Comparison of ENCODE assay signal across 8 mouse cellular contexts in the genomic region with DNA sequence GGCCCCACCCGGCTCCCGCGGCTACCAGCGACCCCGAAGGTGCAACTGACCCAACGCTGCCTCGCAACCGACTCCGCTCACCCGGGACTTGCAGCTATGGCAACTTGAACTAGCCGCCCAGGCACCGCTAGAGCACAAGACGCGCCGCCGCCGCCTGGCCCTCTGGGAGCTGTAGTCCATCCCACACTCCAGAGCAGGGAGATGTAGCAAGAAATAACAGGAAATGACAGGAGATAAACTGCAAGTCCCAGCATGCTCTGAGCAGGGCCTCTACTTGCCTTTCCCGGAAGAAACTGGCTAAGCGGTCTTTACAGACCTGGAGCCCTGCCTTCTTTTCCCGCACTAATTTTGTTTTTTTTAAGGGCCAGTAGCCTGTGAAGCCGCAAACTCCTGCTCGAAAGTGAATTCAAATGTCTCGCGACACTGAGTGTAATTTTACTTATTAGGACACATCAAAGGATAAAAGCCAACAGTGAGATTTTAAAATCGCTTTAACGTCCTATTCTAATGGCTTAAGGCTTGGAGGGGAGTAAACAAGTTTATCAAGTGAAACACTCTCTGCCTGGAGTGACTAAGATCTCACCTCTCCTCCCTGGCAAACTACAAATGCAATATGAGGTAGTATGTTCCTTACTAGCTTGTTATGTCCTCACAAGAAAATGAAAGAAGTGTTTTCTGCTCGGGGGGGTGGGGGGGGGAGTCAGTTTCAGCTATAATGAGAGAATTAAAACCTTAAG. TPM values are rescaled to one million over a fixed set of nuclear protein-coding genes. Genes with fewer than 3 reads are reported as not detected.
DNase-seq lines count a peak whose midpoint lies in the region; ATAC-seq and TF ChIP-seq lines count a peak whose summit lies in the region.

A gene (minus strand): TSS at position 129 of the 737 bp plus-strand sequence.
A gene (plus strand): TSS at position 283 of the 737 bp plus-strand sequence.

- TF ChIP-seq POLR2A in bone marrow macrophage, adult 2 months (IDR thresholded peaks at IDR 0.05; ENCODE audit: borderline replicate concordance, low read depth, low read length): no peak
- peak; percentile 34 for TF ChIP-seq POLR2A in embryonic fibroblast, embryonic 13.5 days (IDR thresholded peaks at IDR 0.05; ENCODE audit: low read depth, low read length)

- H3K27ac ChIP-seq in bone marrow macrophage, adult 2 months (ENCODE audit: insufficient read depth, low read depth, low read length): peak within 1 kb of the TSS; percentile 17
- no peak within 1 kb of the TSS for H3K27ac ChIP-seq in embryonic fibroblast, embryonic 13.5 days (ENCODE audit: insufficient read depth, low read length)
- H3K27ac ChIP-seq in kidney, embryonic 14.5 days (ENCODE audit: low read depth, low read length): no peak within 1 kb of the TSS
- no peak within 1 kb of the TSS for H3K27ac ChIP-seq in limb, embryonic 15.5 days

- H3K4me1 ChIP-seq in bone marrow macrophage, adult 2 months (ENCODE audit: control insufficient read depth, insufficient read depth, low read length): peaks cover 6% of the 10 kb centered on the region; the same call in 1 of the 2 replicates
- H3K4me1 ChIP-seq in embryonic fibroblast, embryonic 13.5 days (ENCODE audit: control insufficient read depth, insufficient read depth, low read length): no peaks in the 10 kb centered on the region
- H3K4me1 ChIP-seq in kidney, embryonic 14.5 days (ENCODE audit: control insufficient read depth, insufficient read depth, low read length): no peaks in the 10 kb centered on the region
- H3K4me1 ChIP-seq in limb, embryonic 15.5 days: 0 out of 2 replicates have a peak, but pooled peaks cover 6% of the 10 kb centered on the region

- 2% methylated on average over 27 of the region's 27 CpGs for WGBS in kidney, embryonic 14.5 days
- WGBS in limb, embryonic 15.5 days: under 1% methylated on average over 27 of the region's 27 CpGs

- DNase-seq in A20 (ENCODE audit: low read depth, low spot score): peak; percentile 95
- DNase-seq in heart, adult 9 months (ENCODE audit: low spot score in 2 of 2): peak; percentile 94 to 95
- DNase-seq in monocyte, adult 2 months (ENCODE audit: low read depth in 1 of 2, low spot score in 2 of 2): peak; percentile 84 to 88
- peak; percentile 94 to 95 for DNase-seq in spleen, postnatal 36 days (ENCODE audit: low spot score in 2 of 2)

- no peaks in the 10 kb centered on the region for H3K27me3 ChIP-seq in kidney, embryonic 14.5 days (ENCODE audit: control insufficient read depth, insufficient read depth, low read length)
- H3K27me3 ChIP-seq in limb, embryonic 15.5 days: no peaks in the 10 kb centered on the region

- H3K4me3 ChIP-seq in bone marrow macrophage, adult 2 months (ENCODE audit: insufficient read depth, low read length): peak within 1 kb of the TSS; percentile 89
- peak within 1 kb of the TSS; percentile 66 for H3K4me3 ChIP-seq in embryonic fibroblast, embryonic 13.5 days (ENCODE audit: insufficient read depth, low read length)
- H3K4me3 ChIP-seq in kidney, embryonic 14.5 days (ENCODE audit: low read length): peak within 1 kb of the TSS; percentile 76
- H3K4me3 ChIP-seq in limb, embryonic 15.5 days: peak within 1 kb of the TSS; percentile 66

- peak within 1 kb of the TSS; percentile 58 for H3K4me2 ChIP-seq in kidney, embryonic 14.5 days (replicated peaks; ENCODE audit: low read depth, low read length)
- peak within 1 kb of the TSS; percentile 92 for H3K4me2 ChIP-seq in limb, embryonic 15.5 days

- H3K36me3 ChIP-seq in kidney, embryonic 14.5 days (ENCODE audit: control insufficient read depth, insufficient read depth, low read length): no peaks in the 10 kb centered on the region
- no peaks in the 10 kb centered on the region for H3K36me3 ChIP-seq in limb, embryonic 15.5 days

- TF ChIP-seq CTCF in bone marrow macrophage, adult 2 months (IDR thresholded peaks at IDR 0.05; ENCODE audit: low read depth, low read length): no peak
- TF ChIP-seq CTCF in embryonic fibroblast, embryonic 13.5 days (IDR thresholded peaks at IDR 0.05; ENCODE audit: borderline replicate concordance, insufficient read depth, low read length): no peak

- H3K9ac ChIP-seq in kidney, embryonic 14.5 days (ENCODE audit: low read depth, low read length): peak within 1 kb of the TSS; percentile 60
- peak within 1 kb of the TSS; percentile 50 for H3K9ac ChIP-seq in limb, embryonic 15.5 days

- no peaks in the 10 kb centered on the region for H3K9me3 ChIP-seq in kidney, embryonic 14.5 days (ENCODE audit: control insufficient read depth, low read length)
- no peaks in the 10 kb centered on the region for H3K9me3 ChIP-seq in limb, embryonic 15.5 days

- ATAC-seq in kidney, embryonic 14.5 days (ENCODE audit: low FRiP score, low TSS enrichment): peak; percentile 100
- ATAC-seq in limb, embryonic 15.5 days (ENCODE audit: insufficient number of reproducible peaks, low FRiP score, low TSS enrichment, low read depth): peak; percentile 100

RNA-seq across cellular contexts. Expression of the first gene that starts in this region (rescaled TPM):
- polyA plus RNA-seq in bone marrow macrophage, adult 2 months (2012; ENCODE audit: insufficient read depth, insufficient read length, missing spikeins): 21.0 and 26.0 TPM in 2 replicates
- polyA plus RNA-seq in embryonic fibroblast, embryonic 13.5 days (2011; ENCODE audit: insufficient read length, low read depth, missing spikeins): 9.9 and 10.1 TPM in 2 replicates
- polyA plus RNA-seq in kidney, embryonic 14.5 days (2014; fragmentation: Nextera tagmentation; extraction: Ambion mirVana): 7.4 and 8.6 TPM in 2 replicates
- polyA plus RNA-seq in limb, embryonic 15.5 days (2015; fragmentation: Nextera tagmentation; extraction: Ambion mirVana): 7.6 and 8.4 TPM in 2 replicates

RNA-seq across cellular contexts. Expression of the second gene that starts in this region (rescaled TPM):
- not detected in 2 replicates for polyA plus RNA-seq in bone marrow macrophage, adult 2 months (2012; ENCODE audit: insufficient read depth, insufficient read length, missing spikeins)
- polyA plus RNA-seq in embryonic fibroblast, embryonic 13.5 days (2011; ENCODE audit: insufficient read length, low read depth, missing spikeins): 0.56 and 0.67 TPM in 2 replicates
- 0.16 and 0.73 TPM in 2 replicates for polyA plus RNA-seq in kidney, embryonic 14.5 days (2014; fragmentation: Nextera tagmentation; extraction: Ambion mirVana)
- polyA plus RNA-seq in limb, embryonic 15.5 days (2015; fragmentation: Nextera tagmentation; extraction: Ambion mirVana): 0.76 and 1.2 TPM in 2 replicates
